Comparison of ENCODE assay signal across 29 mouse cellular contexts in genomic region chr4:62391892-62392291, GRCm38 (mm10). TPM values are rescaled to one million over a fixed set of nuclear protein-coding genes. Genes with fewer than 3 reads are reported as not detected.
DNase-seq lines count a peak whose midpoint lies in the region; ATAC-seq and TF ChIP-seq lines count a peak whose summit lies in the region.
"Had no signal": no experiment of that assay in that cellular context is flagged by ENCODE, and none has a peak within 500 bp of the region (broad histone marks: within the 10 kb centered on the region; RNA-seq: fewer than 3 reads in every experiment).

No protein-coding gene starts in this region.

- H3K27me3 ChIP-seq in liver, embryonic 14.5 days (ENCODE audit: control insufficient read depth, insufficient read depth, low read length), result no peaks in the 10 kb centered on the region
- no peaks in the 10 kb centered on the region for H3K27me3 ChIP-seq in neural tube, embryonic 11.5 days (ENCODE audit: control insufficient read depth, insufficient read depth, low read length)
- H3K27me3 ChIP-seq: heart, embryonic 15.5 days; megakaryocyte, embryonic 14.5 days; neural tube, embryonic 12.5 days had no signal

- DNase-seq in liver, embryonic 14.5 days (ENCODE audit: low read depth in 3 of 3, low spot score in 3 of 3), result no peak
- no peak for DNase-seq in liver
- no peak for DNase-seq in neural tube, embryonic 11.5 days (ENCODE audit: low spot score)
- DNase-seq in neural tube, embryonic 10.5 days (ENCODE audit: extremely low spot score, low spot score), result no peak
- DNase-seq in cerebellum, adult 11 months, result no peak
- no peak for DNase-seq in layer of hippocampus, adult 8-10 months (ENCODE audit: low spot score in 2 of 2)
- DNase-seq: adrenal gland, adult 8-10 months; cerebellum, adult 8-10 months; gastrocnemius, postnatal 25 days; heart, postnatal 36 days; kidney, adult 11 months; lung, postnatal 10 days; retina, postnatal 1 day; right cerebral cortex, postnatal 25 days; spleen, adult 18-20 months had no signal

- no peak overlapping the region for H3K9ac ChIP-seq in liver, embryonic 14.5 days (replicated peaks)
- H3K9ac ChIP-seq in neural tube, embryonic 11.5 days (ENCODE audit: low read length), result no peak overlapping the region
- H3K9ac ChIP-seq: heart, embryonic 15.5 days; hindbrain, embryonic 14.5 days; neural tube, embryonic 12.5 days had no signal

- 78% methylated on average over 7 of the region's 7 CpGs for WGBS in liver, embryonic 14.5 days (ENCODE audit: insufficient replicate concordance)
- 91% methylated on average over 7 of the region's 7 CpGs for WGBS in neural tube, embryonic 11.5 days

- no peak overlapping the region for H3K4me3 ChIP-seq in liver, embryonic 14.5 days (ENCODE audit: insufficient read depth in 1 of 2, low read depth in 2 of 2, low read length in 2 of 2)
- H3K4me3 ChIP-seq in neural tube, embryonic 11.5 days (ENCODE audit: low read depth, low read length), result no peak overlapping the region
- H3K4me3 ChIP-seq: embryonic facial prominence, embryonic 10.5 days; heart, embryonic 15.5 days; limb, embryonic 10.5 days; megakaryocyte, embryonic 14.5 days; neural tube, embryonic 12.5 days had no signal

- no peak for TF ChIP-seq EP300 in liver, embryonic 14.5 days (IDR thresholded peaks at IDR 0.05; ENCODE audit: low read depth)

- H3K27ac ChIP-seq in liver, embryonic 14.5 days, result no peak overlapping the region
- no peak overlapping the region for H3K27ac ChIP-seq in neural tube, embryonic 11.5 days (ENCODE audit: low read depth, low read length)
- H3K27ac ChIP-seq: embryonic facial prominence, embryonic 10.5 days; heart, embryonic 15.5 days; hindbrain, embryonic 14.5 days; kidney, postnatal 0 days; limb, embryonic 10.5 days; neural tube, embryonic 12.5 days had no signal

- TF ChIP-seq CTCF in liver, embryonic 14.5 days (IDR thresholded peaks at IDR 0.05; ENCODE audit: low read depth), result 0 out of 2 replicates have a peak, but pooled peaks have one; percentile 24

- H3K36me3 ChIP-seq in liver, embryonic 14.5 days (replicated peaks; ENCODE audit: control insufficient read depth, insufficient read depth, low read depth), result peaks cover 30% of the 10 kb centered on the region
- peaks cover 3% of the 10 kb centered on the region; the same call in 1 of the 2 replicates for H3K36me3 ChIP-seq in neural tube, embryonic 11.5 days (ENCODE audit: control insufficient read depth, insufficient read depth, low read length)

- H3K4me1 ChIP-seq in liver, embryonic 14.5 days (replicated peaks; ENCODE audit: control insufficient read depth in 2 of 2, insufficient read depth in 2 of 2, low read length in 1 of 2), result peaks cover 0 to 8% of the 10 kb centered on the region in 2 experiments; a peak in 2 of 4 replicates
- no peaks in the 10 kb centered on the region for H3K4me1 ChIP-seq in neural tube, embryonic 11.5 days (ENCODE audit: control insufficient read depth, insufficient read depth, low read length)
- H3K4me1 ChIP-seq: embryonic facial prominence, embryonic 10.5 days; heart, embryonic 15.5 days; limb, embryonic 10.5 days; neural tube, embryonic 12.5 days had no signal

- no peak overlapping the region for H3K4me2 ChIP-seq in liver, embryonic 14.5 days (ENCODE audit: low read depth)
- no peak overlapping the region for H3K4me2 ChIP-seq in neural tube, embryonic 11.5 days (ENCODE audit: low read depth)
- H3K4me2 ChIP-seq: heart, embryonic 15.5 days; hindbrain, embryonic 14.5 days; neural tube, embryonic 12.5 days had no signal

- no peaks in the 10 kb centered on the region for H3K9me3 ChIP-seq in liver, embryonic 14.5 days (ENCODE audit: control insufficient read depth, low read length)
- no peaks in the 10 kb centered on the region for H3K9me3 ChIP-seq in neural tube, embryonic 11.5 days (ENCODE audit: control insufficient read depth, low read length)
- H3K9me3 ChIP-seq: embryonic facial prominence, embryonic 10.5 days; heart, embryonic 15.5 days; limb, embryonic 10.5 days; megakaryocyte, embryonic 14.5 days; neural tube, embryonic 12.5 days had no signal

- ATAC-seq in liver, embryonic 14.5 days (ENCODE audit: insufficient read depth), result no peak
- 0 out of 2 replicates have a peak, but pooled peaks have one; percentile 35 for ATAC-seq in neural tube, embryonic 11.5 days (ENCODE audit: insufficient read depth, low FRiP score, low TSS enrichment)
- peak; percentile 98 for ATAC-seq in megakaryocyte, adult 5-6 weeks (ENCODE audit: poor library complexity, severe bottlenecking)
- ATAC-seq: activated CD4-positive, CD25-positive, alpha-beta regulatory T cell, adult 4 months; forebrain, embryonic 16.5 days; midbrain, embryonic 16.5 days had no signal

RNA-seq across cellular contexts. Expression of gene Cdc26, which starts 16.6 kb away (rescaled TPM):
- polyA plus RNA-seq in liver, embryonic 14.5 days (2012; rRNA removed), result 24.1 and 40.2 TPM in 2 replicates
- 65.7 and 71.0 TPM in 2 replicates for polyA plus RNA-seq in liver, embryonic 14.5 days (2014; fragmentation: Nextera tagmentation; extraction: Ambion mirVana)
- polyA plus RNA-seq in neural tube, embryonic 11.5 days (2014; fragmentation: Nextera tagmentation; extraction: Ambion mirVana), result 161 and 170 TPM in 2 replicates
- 98.2 and 100 TPM in 2 replicates for total RNA-seq in megakaryocyte, adult 5-6 weeks (2015)
- 71.7 and 85.0 TPM in 2 replicates for total RNA-seq in megakaryocyte, adult 5-6 weeks (2017)
- total RNA-seq in layer of hippocampus, adult 8-10 months (2022), result 10 to 100 TPM; 52.6 to 57.3 (median 53.7) TPM

RNA-seq across cellular contexts. Expression of gene Prpf4, which starts 16.7 kb away (rescaled TPM):
- 8.3 and 9.8 TPM in 2 replicates for polyA plus RNA-seq in liver, embryonic 14.5 days (2012; rRNA removed)
- 9.0 and 10.3 TPM in 2 replicates for polyA plus RNA-seq in liver, embryonic 14.5 days (2014; fragmentation: Nextera tagmentation; extraction: Ambion mirVana)
- 28.2 and 30.0 TPM in 2 replicates for polyA plus RNA-seq in neural tube, embryonic 11.5 days (2014; fragmentation: Nextera tagmentation; extraction: Ambion mirVana)
- total RNA-seq in megakaryocyte, adult 5-6 weeks (2015), result 9.3 and 11.2 TPM in 2 replicates
- 9.2 and 11.2 TPM in 2 replicates for total RNA-seq in megakaryocyte, adult 5-6 weeks (2017)
- 10 to 100 TPM; 12.6 to 16.1 (median 14.0) TPM for total RNA-seq in layer of hippocampus, adult 8-10 months (2022)

RNA-seq across cellular contexts. Expression of gene Slc31a1, which starts 31.4 kb away (rescaled TPM):
- 17.3 and 22.4 TPM in 2 replicates for polyA plus RNA-seq in liver, embryonic 14.5 days (2012; rRNA removed)
- 36.6 and 41.3 TPM in 2 replicates for polyA plus RNA-seq in liver, embryonic 14.5 days (2014; fragmentation: Nextera tagmentation; extraction: Ambion mirVana)
- polyA plus RNA-seq in neural tube, embryonic 11.5 days (2014; fragmentation: Nextera tagmentation; extraction: Ambion mirVana), result 46.0 and 48.5 TPM in 2 replicates
- total RNA-seq in megakaryocyte, adult 5-6 weeks (2015), result 23.2 and 26.1 TPM in 2 replicates
- total RNA-seq in megakaryocyte, adult 5-6 weeks (2017), result 20.7 and 25.3 TPM in 2 replicates
- total RNA-seq in layer of hippocampus, adult 8-10 months (2022), result 10 to 100 TPM; 11.1 to 14.0 (median 12.6) TPM

RNA-seq across cellular contexts. Expression of gene Fkbp15, which starts 31.5 kb away (rescaled TPM):
- polyA plus RNA-seq in liver, embryonic 14.5 days (2012; rRNA removed), result 7.4 and 9.6 TPM in 2 replicates
- 9.7 and 11.2 TPM in 2 replicates for polyA plus RNA-seq in liver, embryonic 14.5 days (2014; fragmentation: Nextera tagmentation; extraction: Ambion mirVana)
- 21.0 and 22.1 TPM in 2 replicates for polyA plus RNA-seq in neural tube, embryonic 11.5 days (2014; fragmentation: Nextera tagmentation; extraction: Ambion mirVana)
- total RNA-seq in megakaryocyte, adult 5-6 weeks (2015), result 46.8 and 47.6 TPM in 2 replicates
- total RNA-seq in megakaryocyte, adult 5-6 weeks (2017), result 110 and 118 TPM in 2 replicates
- total RNA-seq in layer of hippocampus, adult 8-10 months (2022), result 10 to 100 TPM; 40.7 to 49.8 (median 46.1) TPM

RNA-seq across cellular contexts. Expression of gene Rnf183, which starts 43.2 kb away (rescaled TPM):
- polyA plus RNA-seq in liver, embryonic 14.5 days (2012; rRNA removed), result 0.15 TPM in 1 of 2 replicates, not detected in the other
- polyA plus RNA-seq in liver, embryonic 14.5 days (2014; fragmentation: Nextera tagmentation; extraction: Ambion mirVana), result not detected in 2 replicates
- not detected in 2 replicates for polyA plus RNA-seq in neural tube, embryonic 11.5 days (2014; fragmentation: Nextera tagmentation; extraction: Ambion mirVana)
- not detected in 2 replicates for total RNA-seq in megakaryocyte, adult 5-6 weeks (2015)
- total RNA-seq in megakaryocyte, adult 5-6 weeks (2017), result not detected in 2 replicates
- not detected for total RNA-seq in layer of hippocampus, adult 8-10 months (2022)
- total RNA-seq: gastrocnemius, postnatal 25 days; heart, adult 8-10 months; heart, postnatal 36 days; layer of hippocampus, postnatal 14 days; liver, adult 2 months had no signal
- polyA plus RNA-seq: embryonic facial prominence, embryonic 10.5 days; forebrain, embryonic 16.5 days; heart, embryonic 15.5 days; hindbrain, embryonic 14.5 days; limb, embryonic 10.5 days; liver, adult 2 months; neural tube, embryonic 12.5 days had no signal
